Mouse (Mus musculus): ENCODE measurements at regions not wholly inside any gene's neighbourhood (a gene's known extent, or its start where the extent isn't known, plus 50 kb on each side); places are given as distances from the start of the nearest gene placed in this dataset.
A peak's percentile ranks its signal among the peaks of the same experiment; 100 is the strongest.
"Not testable (repeated sequence)": the region's sequence is repeated elsewhere in the genome, so short reads cannot be mapped to it uniquely, and the experiment has no call there.

- H3K36me3 ChIP-seq (ENCODE audit: control insufficient read depth, insufficient read depth, low read length) = no peaks in the 10 kb centered on the region
- H3K4me3 ChIP-seq (ENCODE audit: low read depth, low read length) = no peak overlapping the region
- no peak for TF ChIP-seq EP300 (optimal IDR thresholded peaks at IDR 0.05)
- TF ChIP-seq CTCF (IDR thresholded peaks at IDR 0.05; ENCODE audit: low read depth) = peak; percentile 70
- DNase-seq (ENCODE audit: low spot score) (peak; percentile 20), ATAC-seq (ENCODE audit: low FRiP score, low TSS enrichment) (no peak)
- no peak overlapping the region for H3K9ac ChIP-seq (ENCODE audit: low read length)
- H3K9me3 ChIP-seq (ENCODE audit: control insufficient read depth, low read length) = no peaks in the 10 kb centered on the region
- H3K27ac ChIP-seq (replicated peaks) = no peak overlapping the region
- 70% methylated on average over 6 of the region's 6 CpGs for WGBS
- no peaks in the 10 kb centered on the region for H3K27me3 ChIP-seq (ENCODE audit: control insufficient read depth, insufficient read depth, low read length)
- H3K4me2 ChIP-seq (replicated peaks; ENCODE audit: low read depth) = no peak overlapping the region
- H3K4me1 ChIP-seq (replicated peaks; ENCODE audit: control insufficient read depth, insufficient read depth) = no peaks in the 10 kb centered on the region
Observed at GRCm38 (mm10) chrX:50569087-50569486, 140.8 kb upstream of the Olfr1324 start.

DNA sequence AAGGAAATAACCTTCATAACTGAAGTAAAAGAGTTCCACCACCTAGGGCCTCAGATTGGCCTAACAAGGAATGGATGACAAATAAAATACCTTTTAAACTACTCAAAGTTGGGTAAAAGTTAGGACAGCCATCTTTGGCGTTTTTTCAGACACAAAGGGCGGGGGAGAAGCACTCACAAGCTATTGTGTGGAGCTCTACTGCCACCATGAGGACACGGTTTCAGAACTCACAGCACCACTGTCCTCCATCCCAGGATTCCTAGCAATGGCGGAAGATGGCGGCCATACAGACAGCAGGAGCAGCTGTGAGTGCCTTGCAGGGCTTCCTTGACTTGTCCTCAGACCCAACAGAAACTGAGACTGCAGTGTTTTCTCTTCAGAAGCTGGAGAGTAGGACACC is 138.0 kb upstream of the Olfr1324 start:
- peak; percentile 45 for DNase-seq (ENCODE audit: low spot score)
- Histone ChIP-seq H3K27me3 (ENCODE audit: control insufficient read depth, insufficient read depth, low read length) (no peaks in the 10 kb centered on the region), H3K4me1 (replicated peaks; ENCODE audit: control insufficient read depth, insufficient read depth) (no peaks in the 10 kb centered on the region), H3K4me2 (replicated peaks; ENCODE audit: low read depth) (no peak overlapping the region), H3K36me3 (ENCODE audit: control insufficient read depth, insufficient read depth, low read length) (no peaks in the 10 kb centered on the region), H3K9me3 (ENCODE audit: control insufficient read depth, low read length) (no peaks in the 10 kb centered on the region), H3K9ac (ENCODE audit: low read length) (no peak overlapping the region), H3K4me3 (ENCODE audit: low read depth, low read length) (no peak overlapping the region), H3K27ac (replicated peaks) (no peak overlapping the region)
- ATAC-seq (ENCODE audit: low FRiP score, low TSS enrichment) = 0 out of 2 replicates have a peak, but pooled peaks have one; percentile 21
- 59% methylated on average over 5 of the region's 5 CpGs for WGBS
- no peak for TF ChIP-seq EP300 (optimal IDR thresholded peaks at IDR 0.05)
- TF ChIP-seq CTCF (IDR thresholded peaks at IDR 0.05; ENCODE audit: low read depth) = peak; percentile 80

DNA sequence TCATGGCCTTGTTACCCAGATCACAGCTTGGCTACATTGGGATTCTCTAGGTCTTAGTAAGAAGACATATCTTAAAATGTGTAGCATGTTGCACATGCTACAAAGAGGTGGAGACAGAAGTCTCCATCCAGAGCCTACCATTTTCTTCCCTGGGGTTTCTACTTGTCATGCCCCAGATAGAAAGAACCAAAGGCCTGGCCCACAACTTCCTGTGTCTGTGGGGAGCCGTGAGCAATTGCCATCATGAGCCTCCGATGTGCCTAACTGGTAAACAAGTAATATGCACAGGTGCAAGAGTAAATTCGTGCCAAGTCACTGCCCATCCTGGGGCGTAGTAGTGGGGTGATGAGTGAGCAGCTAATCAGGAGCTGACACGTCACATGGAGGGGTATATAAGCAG is 136.7 kb upstream of the Olfr1324 start:
- not testable (repeated sequence) for DNase-seq (ENCODE audit: low spot score); ATAC-seq (ENCODE audit: low FRiP score, low TSS enrichment); H3K4me1 ChIP-seq (replicated peaks; ENCODE audit: control insufficient read depth, insufficient read depth); H3K4me3 ChIP-seq (ENCODE audit: low read depth, low read length); H3K27me3 ChIP-seq (ENCODE audit: control insufficient read depth, insufficient read depth, low read length); H3K4me2 ChIP-seq (replicated peaks; ENCODE audit: low read depth); H3K27ac ChIP-seq (replicated peaks); H3K9ac ChIP-seq (ENCODE audit: low read length); H3K9me3 ChIP-seq (ENCODE audit: control insufficient read depth, low read length); H3K36me3 ChIP-seq (ENCODE audit: control insufficient read depth, insufficient read depth, low read length)
- 79% methylated on average over 5 of the region's 5 CpGs for WGBS

DNA sequence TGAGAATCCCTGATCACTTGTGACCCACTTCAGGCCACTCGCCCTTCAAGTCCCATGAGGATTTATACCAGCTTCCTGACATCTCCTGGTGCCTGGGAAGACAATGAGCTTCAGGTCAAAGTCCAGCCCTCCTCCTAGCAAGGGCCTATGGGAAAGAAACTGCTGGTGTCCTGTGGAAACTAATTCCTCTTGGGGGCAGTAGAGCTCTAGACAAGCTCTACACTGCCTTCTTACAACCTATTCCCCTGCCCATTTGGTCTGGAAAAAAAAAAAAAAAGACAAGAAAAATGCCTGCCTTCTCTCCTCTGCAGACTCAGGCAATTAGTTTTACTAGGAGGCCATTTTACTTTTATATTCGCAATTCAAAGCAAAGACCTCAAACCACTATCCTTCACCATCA is 132.6 kb upstream of the Olfr1324 start:
- Histone ChIP-seq H3K9me3 (ENCODE audit: control insufficient read depth, low read length) (no peaks in the 10 kb centered on the region), H3K36me3 (ENCODE audit: control insufficient read depth, insufficient read depth, low read length) (no peaks in the 10 kb centered on the region), H3K27me3 (ENCODE audit: control insufficient read depth, insufficient read depth, low read length) (no peaks in the 10 kb centered on the region), H3K27ac (replicated peaks) (no peak overlapping the region), H3K4me3 (ENCODE audit: low read depth, low read length) (no peak overlapping the region), H3K9ac (ENCODE audit: low read length) (no peak overlapping the region), H3K4me2 (replicated peaks; ENCODE audit: low read depth) (no peak overlapping the region), H3K4me1 (replicated peaks; ENCODE audit: control insufficient read depth, insufficient read depth) (no peaks in the 10 kb centered on the region)
- DNase-seq (ENCODE audit: low spot score) (peak; percentile 25), ATAC-seq (ENCODE audit: low FRiP score, low TSS enrichment) (peak; percentile 65; the same call in 1 of the 2 replicates)
- WGBS = 56% methylated on average over 2 of the region's 2 CpGs
- TF ChIP-seq EP300 (optimal IDR thresholded peaks at IDR 0.05) (no peak), CTCF (IDR thresholded peaks at IDR 0.05; ENCODE audit: low read depth) (peak; percentile 71)

GRCm38 (mm10) chrX:50550297-50550696 is 122.0 kb upstream of the Olfr1324 start:
- no peak for ATAC-seq (ENCODE audit: low FRiP score, low TSS enrichment)
- Histone ChIP-seq H3K4me2 (replicated peaks; ENCODE audit: low read depth) (peak overlapping the region; percentile 46), H3K27me3 (ENCODE audit: control insufficient read depth, insufficient read depth, low read length) (no peaks in the 10 kb centered on the region), H3K4me1 (replicated peaks; ENCODE audit: control insufficient read depth, insufficient read depth) (no peaks in the 10 kb centered on the region), H3K9ac (ENCODE audit: low read length) (no peak overlapping the region), H3K36me3 (ENCODE audit: control insufficient read depth, insufficient read depth, low read length) (no peaks in the 10 kb centered on the region), H3K27ac (replicated peaks) (no peak overlapping the region; the same call in 1 of the 2 replicates), H3K9me3 (ENCODE audit: control insufficient read depth, low read length) (no peaks in the 10 kb centered on the region), H3K4me3 (ENCODE audit: low read depth, low read length) (peak overlapping the region; percentile 31)
- no peak for TF ChIP-seq EP300 (optimal IDR thresholded peaks at IDR 0.05)
- TF ChIP-seq CTCF (IDR thresholded peaks at IDR 0.05; ENCODE audit: low read depth) = peak; percentile 71
- DNase-seq (ENCODE audit: low spot score) = no peak
- 54% methylated on average over 10 of the region's 10 CpGs for whole genome bisulfite sequencing

DNA sequence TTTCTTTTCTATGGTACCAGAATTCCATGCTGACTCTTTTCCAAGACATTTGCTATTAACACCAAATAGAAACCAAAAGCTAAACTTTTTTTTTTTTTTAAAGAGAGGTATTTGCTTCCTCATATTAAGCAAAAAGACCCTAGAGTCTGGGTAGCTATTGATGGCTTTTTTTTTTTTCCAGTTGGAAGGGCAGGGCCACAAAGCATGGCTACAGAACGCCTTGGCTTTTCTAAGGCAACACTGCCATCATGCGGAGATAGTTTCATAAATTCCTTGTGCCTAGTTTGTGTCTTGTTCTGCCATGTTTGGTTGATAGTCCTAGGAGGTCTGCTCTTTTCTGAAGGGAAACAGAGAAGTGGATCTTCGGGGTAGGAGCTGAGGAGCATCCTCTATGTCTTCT is 121.4 kb upstream of the Olfr1324 start:
- peak; percentile 42; the same call in 1 of the 2 replicates for ATAC-seq (ENCODE audit: low FRiP score, low TSS enrichment)
- Histone ChIP-seq H3K4me1 (replicated peaks; ENCODE audit: control insufficient read depth, insufficient read depth) (no peaks in the 10 kb centered on the region), H3K27me3 (ENCODE audit: control insufficient read depth, insufficient read depth, low read length) (no peaks in the 10 kb centered on the region), H3K4me3 (ENCODE audit: low read depth, low read length) (peak overlapping the region; percentile 31; the same call in 1 of the 2 replicates), H3K36me3 (ENCODE audit: control insufficient read depth, insufficient read depth, low read length) (no peaks in the 10 kb centered on the region), H3K9ac (ENCODE audit: low read length) (no peak overlapping the region), H3K9me3 (ENCODE audit: control insufficient read depth, low read length) (no peaks in the 10 kb centered on the region), H3K4me2 (replicated peaks; ENCODE audit: low read depth) (peak overlapping the region; percentile 46; the same call in 1 of the 2 replicates), H3K27ac (replicated peaks) (no peak overlapping the region)
- peak; percentile 18 for DNase-seq (ENCODE audit: low spot score)
- WGBS = 57% methylated on average over 3 of the region's 3 CpGs
- no peak for TF ChIP-seq EP300 (optimal IDR thresholded peaks at IDR 0.05)
- peak; percentile 68 for TF ChIP-seq CTCF (IDR thresholded peaks at IDR 0.05; ENCODE audit: low read depth)
